Mouse (Mus musculus) kidney, embryonic 16.5 days (tissue): Measurements from ENCODE around the gene Enpp5. TPM values are rescaled to one million over a fixed set of nuclear protein-coding genes. Genes with fewer than 3 reads are reported as not detected.

Experiments used
- ATAC-seq: fragments of 200-750 bp; cut with Nextera tagmentation; 2 replicates; pipeline ENCODE4 v1.8.0; 2017; ENCODE audit warnings: moderate TSS enrichment; ENCODE audit not compliant: low FRiP score, low TSS enrichment
- H3K27ac ChIP-seq: fragments of 300-500 bp; sonication (generic); 2 replicates; pipeline ENCODE4 v1.5.1; 2014; ENCODE audit warnings: low read length
- H3K27me3 ChIP-seq: fragments of 300-500 bp; sonication (generic); 2 replicates; pipeline ENCODE4 v1.6.1; 2014; ENCODE audit warnings: low read length, control low read depth, mixed read lengths; ENCODE audit not compliant: insufficient read depth
- H3K36me3 ChIP-seq: fragments of 300-500 bp; sonication (generic); 2 replicates; pipeline ENCODE4 v1.6.1; 2014; ENCODE audit warnings: low read length, control low read depth, mixed read lengths; ENCODE audit not compliant: insufficient read depth
- H3K4me1 ChIP-seq: fragments of 300-500 bp; sonication (generic); 2 replicates; pipeline ENCODE4 v1.6.1; 2014; ENCODE audit warnings: low read length, control low read depth, mixed read lengths; ENCODE audit not compliant: insufficient read depth
- H3K4me2 ChIP-seq: fragments of 300-500 bp; sonication (generic); replicated peaks from 2 replicates; pipeline ENCODE4 v1.6.1; 2014; ENCODE audit warnings: low read depth, low read length
- H3K4me3 ChIP-seq: fragments of 300-500 bp; sonication (generic); 2 replicates; pipeline ENCODE4 v1.5.1; 2014; ENCODE audit warnings: mild to moderate bottlenecking, low read length
- H3K9ac ChIP-seq: fragments of 300-500 bp; sonication (generic); replicated peaks from 2 replicates; pipeline ENCODE4 v1.6.1; 2014; ENCODE audit warnings: low read length
- H3K9me3 ChIP-seq: fragments of 300-500 bp; sonication (generic); 2 replicates; pipeline ENCODE4 v1.6.1; 2016; ENCODE audit warnings: low read length, control low read depth
- WGBS: fragments of 180-500 bp; shearing (Covaris S2); extraction: QIAGEN DNeasy Blood & Tissue Kit; methylation state at CpG from one replicate; pipeline ENCODE4 v1.1.7; 2014; 5-methylcytosine and 5-hydroxymethylcytosine counted together
- polyA plus RNA-seq: library from polyadenylated mRNA; unstranded; fragments of >200 nt; fragmentation: Nextera tagmentation; extraction: Ambion mirVana; gene quantifications from 2 replicates; pipeline ENCODE4 v1.2.1, GENCODE M21; 2015

The Enpp5 gene
- polyA plus RNA-seq, 1 experiment from 2014 or later = 32.3 TPM

DNA sequence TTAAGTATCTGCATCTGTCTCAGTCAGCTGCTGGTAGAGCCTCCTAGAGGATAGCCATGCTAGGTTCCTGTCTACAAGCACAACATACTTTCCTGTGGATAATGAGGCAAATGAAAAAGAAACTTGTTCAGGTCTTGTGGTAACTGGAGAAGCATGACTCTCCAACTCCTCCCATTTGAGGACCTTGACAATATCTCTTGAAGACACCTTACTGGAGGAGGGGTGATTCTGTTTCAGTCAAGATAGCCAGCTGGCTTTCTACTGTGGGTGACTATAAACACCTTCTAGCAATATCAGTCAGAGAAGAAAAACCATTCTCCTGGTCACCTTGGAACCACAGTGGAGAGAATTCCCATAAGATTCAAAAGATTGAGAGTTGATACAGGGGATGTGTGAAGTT, 20.5 kb upstream of the Enpp5 start:
- Histone ChIP-seq H3K36me3 (no peaks in the 10 kb centered on the region), H3K9me3 (no peaks in the 10 kb centered on the region), H3K9ac (no peak overlapping the region), H3K4me1 (peaks cover 3% of the 10 kb centered on the region; the same call in 1 of the 2 replicates), H3K4me3 (no peak overlapping the region), H3K27me3 (no peaks in the 10 kb centered on the region), H3K4me2 (no peak overlapping the region), H3K27ac (no peak overlapping the region)
- no peak for ATAC-seq

DNA sequence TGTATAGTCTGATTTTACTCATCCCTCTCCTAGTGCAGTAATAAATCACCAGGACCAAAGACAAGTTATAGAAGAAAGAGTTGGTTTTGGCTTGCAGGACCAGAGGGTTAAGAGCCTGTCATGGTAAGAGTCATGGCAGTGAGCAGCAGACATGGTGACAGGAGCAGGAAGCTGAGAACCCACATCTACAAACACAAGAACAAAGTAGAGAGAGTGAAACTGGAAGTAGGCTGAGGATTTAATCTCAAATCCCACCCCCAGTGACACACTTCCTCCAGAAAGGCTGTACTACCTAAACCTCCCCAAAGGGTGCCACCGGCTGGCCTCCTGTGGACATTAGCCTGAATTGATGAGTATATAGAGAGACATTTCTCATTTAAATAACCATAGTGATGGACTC, 17.8 kb upstream of the Enpp5 start:
- no peak overlapping the region for H3K9ac ChIP-seq
- ATAC-seq = no peak
- no peak overlapping the region for H3K4me3 ChIP-seq
- H3K4me2 ChIP-seq = no peak overlapping the region
- H3K9me3 ChIP-seq = no peaks in the 10 kb centered on the region
- H3K36me3 ChIP-seq = no peaks in the 10 kb centered on the region
- no peaks in the 10 kb centered on the region for H3K27me3 ChIP-seq
- H3K4me1 ChIP-seq = peaks cover 3% of the 10 kb centered on the region; the same call in 1 of the 2 replicates
- WGBS = 62% methylated on average over 1 of the region's 1 CpGs
- H3K27ac ChIP-seq = no peak overlapping the region

DNA sequence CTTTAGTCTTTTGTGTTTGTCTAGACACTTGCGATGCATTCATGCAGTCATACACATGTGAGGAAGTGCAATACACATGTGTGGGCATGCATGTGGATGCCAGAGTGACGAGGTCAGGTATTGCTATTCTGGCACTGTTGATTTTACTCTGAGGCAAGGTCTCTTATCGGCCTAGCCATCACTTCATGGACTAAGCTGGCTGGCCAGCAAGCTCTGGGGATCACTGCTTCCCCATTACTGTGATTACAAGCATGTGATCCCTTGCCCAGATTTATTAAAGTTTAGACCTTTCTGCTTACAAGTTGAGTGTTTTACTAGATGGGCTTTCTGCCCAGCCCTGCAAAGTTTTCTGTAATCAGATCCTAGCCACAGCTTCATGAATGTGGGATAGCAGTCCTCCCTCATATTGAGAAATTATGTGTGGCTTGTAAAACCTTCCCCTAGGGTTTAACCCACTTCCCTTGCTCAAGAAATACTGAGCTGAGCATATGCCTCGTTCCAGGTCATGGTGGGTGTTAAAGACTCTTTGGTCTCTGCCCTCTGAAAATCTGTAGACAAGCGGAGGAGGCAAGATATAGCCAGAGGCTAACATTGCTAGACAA, 17.2 kb upstream of the Enpp5 start:
- no peaks in the 10 kb centered on the region for H3K9me3 ChIP-seq
- no peak overlapping the region for H3K4me2 ChIP-seq
- ATAC-seq = no peak
- WGBS = 41% methylated on average over 5 of the region's 5 CpGs
- no peaks in the 10 kb centered on the region for H3K27me3 ChIP-seq
- no peaks in the 10 kb centered on the region for H3K36me3 ChIP-seq
- no peak overlapping the region for H3K9ac ChIP-seq
- H3K4me1 ChIP-seq = peaks cover 3% of the 10 kb centered on the region; the same call in 1 of the 2 replicates
- no peak overlapping the region for H3K4me3 ChIP-seq
- no peak overlapping the region for H3K27ac ChIP-seq

DNA sequence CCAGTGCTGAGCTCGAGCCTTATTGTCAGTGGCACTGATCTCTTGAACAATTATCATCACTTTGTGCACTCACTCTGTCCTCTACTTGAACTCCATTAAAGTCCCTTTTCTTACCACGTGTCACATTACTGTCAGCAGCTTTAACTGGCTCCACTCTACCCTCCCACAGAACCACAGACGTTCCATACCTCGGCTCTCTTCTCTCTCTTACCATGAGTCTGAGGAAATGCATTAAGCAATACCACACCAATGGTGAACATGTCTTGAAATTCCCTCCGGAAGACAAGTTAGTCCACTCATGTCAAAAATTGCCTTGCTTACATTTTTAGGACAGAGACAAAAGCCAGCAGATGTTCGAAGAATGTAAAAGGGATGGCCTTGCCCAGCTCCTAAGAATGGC, 9.7 kb upstream of the Enpp5 start:
- Histone ChIP-seq H3K4me1 (no peaks in the 10 kb centered on the region), H3K4me3 (no peak overlapping the region), H3K9me3 (no peaks in the 10 kb centered on the region), H3K4me2 (no peak overlapping the region), H3K9ac (no peak overlapping the region), H3K27me3 (no peaks in the 10 kb centered on the region), H3K27ac (no peak overlapping the region), H3K36me3 (no peaks in the 10 kb centered on the region)
- 70% methylated on average over 6 of the region's 6 CpGs for WGBS
- no peak for ATAC-seq

DNA sequence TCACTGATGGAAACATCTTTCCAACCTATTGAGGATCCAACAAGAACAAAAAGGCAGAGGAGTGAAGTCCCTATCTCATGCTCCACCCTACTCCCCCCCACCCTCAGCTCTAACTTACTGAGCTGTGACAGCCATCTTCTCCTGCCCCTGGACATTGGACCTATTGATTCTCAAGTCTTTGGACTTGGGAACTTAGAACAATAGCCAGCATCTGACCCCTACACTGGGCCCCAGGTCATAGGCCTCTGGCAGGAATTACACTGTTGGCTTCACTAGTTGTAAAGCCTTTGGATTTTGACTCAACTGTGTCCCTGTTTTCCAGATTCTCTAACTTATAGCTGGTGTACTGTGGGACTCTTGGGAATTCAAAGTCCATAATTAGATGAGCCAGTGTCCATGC, 6.9 kb upstream of the Enpp5 start:
- no peak for ATAC-seq
- H3K4me2 ChIP-seq = no peak overlapping the region
- no peaks in the 10 kb centered on the region for H3K27me3 ChIP-seq
- H3K9ac ChIP-seq = no peak overlapping the region
- H3K36me3 ChIP-seq = no peaks in the 10 kb centered on the region
- no peaks in the 10 kb centered on the region for H3K4me1 ChIP-seq
- H3K27ac ChIP-seq = no peak overlapping the region
- no peaks in the 10 kb centered on the region for H3K9me3 ChIP-seq
- no peak overlapping the region for H3K4me3 ChIP-seq

DNA sequence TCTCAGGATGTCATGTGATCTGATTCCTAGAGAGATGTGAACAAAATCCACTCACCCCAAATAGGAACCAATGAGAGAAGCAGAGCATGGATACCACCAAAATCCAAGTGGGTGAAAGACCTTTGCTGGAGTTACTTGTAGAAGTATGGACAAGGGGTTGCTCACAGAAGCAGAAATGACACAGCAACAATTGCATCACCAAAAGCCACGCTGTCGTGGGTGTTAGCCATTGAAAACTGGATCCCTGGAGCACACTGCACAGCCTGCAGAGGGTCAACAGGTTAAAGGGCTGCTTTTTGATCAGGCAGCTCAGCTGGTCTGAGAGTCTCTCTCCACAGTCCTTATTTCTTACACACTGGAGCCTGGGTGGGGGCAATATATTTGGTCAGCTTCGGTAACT, 3.0 kb upstream of the Enpp5 start:
- H3K9me3 ChIP-seq = no peaks in the 10 kb centered on the region
- H3K27me3 ChIP-seq = no peaks in the 10 kb centered on the region
- no peaks in the 10 kb centered on the region for H3K36me3 ChIP-seq
- H3K9ac ChIP-seq = no peak overlapping the region
- no peak overlapping the region for H3K27ac ChIP-seq
- H3K4me2 ChIP-seq = no peak overlapping the region
- WGBS = 83% methylated on average over 3 of the region's 3 CpGs
- ATAC-seq = no peak
- no peak overlapping the region for H3K4me3 ChIP-seq
- no peaks in the 10 kb centered on the region for H3K4me1 ChIP-seq

DNA sequence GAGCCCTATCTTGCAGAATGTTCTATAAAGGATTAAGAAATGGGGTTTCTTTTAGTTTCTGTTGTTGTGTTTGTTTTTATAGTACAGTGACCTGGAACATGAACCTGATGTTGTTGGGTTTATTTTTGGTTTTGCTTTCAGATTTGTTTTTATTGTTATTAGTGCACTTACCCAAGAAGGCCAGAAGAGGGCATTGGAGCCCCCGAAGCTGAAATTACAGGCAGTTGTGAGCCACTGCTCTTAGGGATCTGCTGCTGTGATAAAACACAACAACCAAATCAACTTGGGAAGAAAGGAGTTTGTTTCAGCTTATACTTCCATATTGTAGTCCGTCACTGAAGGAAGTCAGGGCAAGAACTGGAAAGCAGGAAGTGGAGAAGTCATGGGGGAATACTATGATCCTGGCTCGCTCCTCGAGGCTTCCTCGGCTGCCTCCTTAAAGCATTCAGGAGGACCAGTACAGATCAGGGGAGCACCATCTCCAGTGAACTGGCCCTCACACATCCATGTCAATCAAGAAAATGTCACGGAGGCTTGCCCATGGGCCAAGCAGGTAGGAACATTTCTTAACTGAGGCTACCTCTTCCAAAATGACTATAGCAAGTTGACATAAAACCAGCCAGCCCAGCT, 2.4 kb upstream of the Enpp5 start:
- Histone ChIP-seq H3K36me3 (0 out of 2 replicates have a peak, but pooled peaks cover 3% of the 10 kb centered on the region), H3K27ac (no peak overlapping the region), H3K4me2 (no peak overlapping the region), H3K9me3 (no peaks in the 10 kb centered on the region), H3K4me3 (no peak overlapping the region), H3K9ac (no peak overlapping the region), H3K4me1 (no peaks in the 10 kb centered on the region), H3K27me3 (no peaks in the 10 kb centered on the region)
- no peak for ATAC-seq
- 50% methylated on average over 6 of the region's 6 CpGs for WGBS

DNA sequence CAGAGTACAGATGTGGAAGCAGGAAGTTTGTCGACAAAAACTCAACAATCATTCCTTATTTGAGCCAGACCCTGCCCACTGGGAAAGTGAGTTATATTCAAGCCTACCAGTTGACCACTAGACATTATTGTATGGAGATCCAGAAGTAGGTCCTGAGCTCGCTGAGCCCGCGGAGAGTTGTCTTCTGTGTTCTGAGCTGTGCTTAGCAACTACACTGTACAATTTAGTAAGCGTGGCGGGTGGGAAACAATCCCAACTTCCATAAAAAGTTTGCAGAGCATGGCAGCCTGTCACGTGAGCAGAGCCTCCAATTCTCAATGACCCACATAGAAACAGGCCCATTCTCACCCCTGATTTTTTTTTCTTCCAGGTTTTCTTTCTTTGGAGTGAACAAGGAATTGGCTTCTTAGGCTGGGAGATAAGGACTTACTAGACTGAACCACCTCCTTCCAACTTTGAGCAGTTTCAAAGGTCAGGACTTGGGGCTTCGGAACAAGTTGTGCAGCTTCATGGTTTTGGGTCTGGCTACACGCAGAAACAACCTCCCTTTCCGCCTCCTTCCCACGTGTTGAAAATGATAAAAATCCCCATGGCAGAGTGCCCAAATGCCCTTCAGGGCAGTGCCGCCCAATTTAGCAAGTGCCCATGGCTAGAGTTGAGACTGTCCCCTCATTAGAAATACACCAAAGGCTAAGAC, 1.3 kb upstream of the Enpp5 start:
- no peaks in the 10 kb centered on the region for H3K27me3 ChIP-seq
- whole genome bisulfite sequencing = 77% methylated on average over 12 of the region's 12 CpGs
- ATAC-seq = no peak

DNA sequence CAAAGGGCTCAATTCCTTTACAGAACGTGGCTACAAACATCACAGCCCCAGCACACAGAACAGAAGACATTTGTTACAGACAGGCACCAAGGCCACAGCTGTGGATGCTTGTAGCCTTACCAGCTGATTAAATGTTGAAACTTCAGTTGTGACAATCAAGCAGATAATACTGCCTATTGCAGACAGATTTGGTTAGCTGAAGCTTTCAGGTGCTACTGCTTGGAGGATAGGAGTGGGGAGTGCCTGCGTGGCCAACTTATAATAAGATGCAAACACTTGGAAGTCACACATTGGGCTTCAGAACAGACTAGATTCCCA, 811 bp upstream of the Enpp5 start:
- ATAC-seq = no peak
- WGBS = 72% methylated on average over 2 of the region's 2 CpGs
- Histone ChIP-seq H3K4me2 (no peak overlapping the region), H3K4me3 (no peak overlapping the region), H3K9me3 (no peaks in the 10 kb centered on the region), H3K36me3 (0 out of 2 replicates have a peak, but pooled peaks cover 3% of the 10 kb centered on the region), H3K9ac (no peak overlapping the region), H3K27me3 (no peaks in the 10 kb centered on the region), H3K27ac (no peak overlapping the region), H3K4me1 (no peaks in the 10 kb centered on the region)

More for the DNA sequence above, 1.3 kb upstream of the Enpp5 start:
- Histone ChIP-seq H3K36me3 (0 out of 2 replicates have a peak, but pooled peaks cover 3% of the 10 kb centered on the region), H3K4me3 (no peak overlapping the region), H3K4me2 (no peak overlapping the region), H3K4me1 (no peaks in the 10 kb centered on the region), H3K9me3 (no peaks in the 10 kb centered on the region), H3K27ac (no peak overlapping the region), H3K9ac (no peak overlapping the region)

DNA sequence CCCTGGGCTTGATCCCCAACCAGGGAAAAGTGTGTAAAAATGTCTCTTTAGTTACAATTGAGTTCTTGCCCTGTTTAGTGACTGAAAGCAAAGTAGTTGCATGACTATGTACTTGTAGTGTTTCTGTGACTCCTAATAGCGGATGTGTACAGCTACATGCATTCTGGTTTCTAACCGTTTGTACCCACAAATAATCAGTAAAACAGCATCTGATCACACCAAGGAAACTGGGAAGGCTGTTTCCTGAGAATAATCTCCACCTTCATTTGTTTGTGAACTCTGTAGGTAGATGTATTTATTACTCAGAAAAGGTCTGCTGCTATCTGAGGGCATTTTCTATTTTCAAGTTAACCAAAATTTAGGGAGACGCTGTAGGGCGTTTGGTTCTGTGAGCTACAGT, 4.5 kb downstream of the Enpp5 start:
- Histone ChIP-seq H3K9ac (no peak overlapping the region), H3K36me3 (0 out of 2 replicates have a peak, but pooled peaks cover 3% of the 10 kb centered on the region), H3K27me3 (no peaks in the 10 kb centered on the region), H3K4me1 (no peaks in the 10 kb centered on the region), H3K27ac (no peak overlapping the region), H3K9me3 (no peaks in the 10 kb centered on the region), H3K4me2 (no peak overlapping the region), H3K4me3 (no peak overlapping the region)
- WGBS = 86% methylated on average over 4 of the region's 4 CpGs
- no peak for ATAC-seq
